Mouse (Mus musculus): Measurements from ENCODE around the gene Olfr1315-ps1.

Gene Olfr1315-ps1

DNA sequence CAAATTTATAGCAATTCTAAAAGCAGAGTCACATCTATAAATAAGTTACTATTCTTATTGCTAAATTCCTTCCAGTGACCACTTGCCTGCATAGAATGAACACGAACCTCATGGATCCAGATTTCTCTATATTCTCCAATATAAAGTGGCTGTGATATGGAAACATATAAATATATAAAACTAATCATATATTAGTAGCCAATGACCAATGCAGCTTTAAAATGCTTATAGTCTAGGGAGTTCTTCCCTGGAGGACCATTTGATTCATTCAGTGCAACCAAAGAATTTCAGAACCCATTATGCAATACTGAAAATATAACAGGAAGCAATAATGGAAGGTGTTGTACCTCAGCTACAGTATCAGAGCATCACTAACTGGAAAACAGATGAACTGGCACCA is at the start of gene Olfr1315-ps1:
Gene Olfr1315-ps1 (minus strand): TSS at position 101 of the 400 bp plus-strand sequence.
- no peak for DNase-seq (ENCODE audit: low read depth, low spot score)

DNA sequence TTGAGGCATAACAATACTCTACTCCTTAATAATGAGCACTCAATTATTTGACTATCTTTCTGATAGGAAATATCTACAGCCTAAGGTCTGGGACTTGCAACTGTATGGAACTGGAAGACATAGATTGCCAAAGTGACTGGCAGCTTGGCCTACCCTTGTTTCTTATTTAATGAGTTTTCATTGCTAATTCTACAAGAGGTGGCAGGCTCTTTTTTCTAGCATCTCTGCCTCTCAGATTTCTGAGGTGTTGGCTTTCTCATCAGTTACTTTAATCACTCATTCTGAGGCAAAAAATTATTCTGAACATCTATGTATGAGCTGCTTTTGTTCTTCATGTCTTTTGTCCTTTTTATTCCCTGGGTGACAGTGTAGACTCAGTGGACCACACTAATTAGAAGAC is 38.7 kb upstream of the Olfr1315-ps1 start, which contains the start of gene Olfr1318:
Gene Olfr1318 (plus strand): TSS at position 301 of the 400 bp plus-strand sequence.
- DNase-seq (ENCODE audit: low read depth, low spot score), result no peak

DNA sequence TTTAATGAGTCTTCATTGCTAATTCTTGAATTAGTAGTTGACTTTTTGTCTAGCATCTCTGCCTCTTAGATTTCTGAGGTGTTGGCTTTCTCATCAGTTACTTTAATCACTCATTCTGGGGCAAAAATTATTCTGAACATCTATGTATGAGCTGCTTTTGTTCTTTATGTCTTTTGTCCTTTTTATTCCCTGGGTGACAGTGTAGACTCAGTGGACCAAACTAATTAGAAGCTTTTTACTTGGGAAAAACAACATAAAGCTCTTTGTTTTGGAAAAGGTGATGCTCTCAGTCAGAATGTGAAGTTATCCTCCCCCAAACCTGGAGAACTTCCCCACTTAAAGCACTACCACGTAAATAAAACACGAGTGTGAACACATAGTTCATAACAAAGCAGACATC is 24.8 kb upstream of the Olfr1315-ps1 start, which contains the start of gene Olfr1317:
Gene Olfr1317 (plus strand): TSS at position 301 of the 400 bp plus-strand sequence.
- DNase-seq (ENCODE audit: low read depth, low spot score), result no peak

DNA sequence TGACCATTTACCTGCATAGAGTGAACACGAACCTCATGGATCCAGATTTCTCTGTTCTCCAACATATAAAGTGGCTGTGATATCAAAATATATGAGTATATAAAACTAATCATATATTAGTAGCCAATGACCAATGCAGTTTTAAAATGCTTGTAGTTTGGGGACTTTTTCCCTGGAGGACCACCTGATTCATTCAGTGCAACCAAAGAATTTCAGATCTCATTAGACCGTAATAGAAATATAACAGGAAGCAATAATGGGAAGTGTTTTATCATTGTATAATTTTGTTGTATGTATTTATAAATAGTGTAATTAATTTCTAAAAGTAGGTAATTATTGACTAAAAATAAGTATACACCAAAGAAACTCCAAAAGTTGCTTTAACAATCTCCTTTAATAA is 19.6 kb upstream of the Olfr1315-ps1 start, which contains the start of gene Olfr1316:
Gene Olfr1316 (minus strand): TSS at position 101 of the 400 bp plus-strand sequence.
- DNase-seq (ENCODE audit: low read depth, low spot score), result no peak

DNA sequence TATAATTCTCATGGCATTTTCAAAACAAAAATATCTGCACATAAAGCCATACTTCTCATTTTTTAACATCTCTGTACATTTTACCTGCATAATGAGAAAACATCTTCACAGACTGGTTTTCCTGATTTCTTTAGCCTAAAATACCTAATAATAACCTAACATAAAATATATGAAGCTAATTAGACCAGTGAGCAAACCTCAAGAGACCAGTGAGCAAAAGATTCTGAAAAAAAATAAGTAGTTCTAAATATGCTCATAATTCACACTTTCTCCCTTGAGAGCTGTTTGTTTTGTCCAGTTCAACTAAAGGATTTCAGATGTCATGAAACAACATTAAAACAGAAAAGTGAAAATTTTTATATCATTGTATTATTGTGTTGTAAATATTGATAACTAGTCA is 18.6 kb downstream of the Olfr1315-ps1 start, which contains the start of gene Olfr1314:
Gene Olfr1314 (minus strand): TSS at position 101 of the 400 bp plus-strand sequence.
- no peak for DNase-seq (ENCODE audit: low read depth, low spot score)

DNA sequence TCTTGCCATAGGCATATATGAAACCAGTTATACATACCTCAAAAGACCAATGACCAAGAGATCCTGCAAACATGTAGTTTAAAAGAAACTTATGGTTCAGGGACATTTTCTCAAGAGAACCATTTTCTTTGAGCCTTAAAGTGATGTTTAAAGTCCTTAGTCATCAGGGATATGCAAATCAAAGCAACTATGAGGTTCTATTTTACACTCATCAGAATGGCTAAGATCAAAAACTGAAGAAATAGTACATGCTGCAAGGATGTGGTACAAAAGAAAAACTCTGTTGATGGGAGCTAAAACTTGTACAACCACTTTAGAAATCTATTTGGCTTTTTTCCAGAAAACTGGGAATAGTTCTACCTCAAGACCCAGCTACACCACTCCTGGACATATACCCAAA is 37.5 kb downstream of the Olfr1315-ps1 start, which contains the start of gene Olfr1313:
Gene Olfr1313 (minus strand): TSS at position 101 of the 400 bp plus-strand sequence.
- DNase-seq (ENCODE audit: low read depth, low spot score), result no peak
